Mouse (Mus musculus) G1E-ER4 (cell line): ENCODE data around the gene Ttc30a2. TPM values are rescaled to one million over a fixed set of nuclear protein-coding genes. Genes with fewer than 3 reads are reported as not detected.

Source experiments
- GATA1 ChIP-seq: IDR thresholded peaks from one replicate; pipeline ENCODE4 v1.8.0; 2012; ENCODE audit warnings: low read length, inconsistent platforms
- polyA plus RNA-seq: library from polyadenylated mRNA; stranded (reverse); fragments of >175 nt; gene quantifications from 2 replicates; pipeline ENCODE4 v1.2.3, GENCODE M21; 2012

Ttc30a2 gene
- polyA plus RNA-seq, 1 experiment, result not detected

- no peak for TF ChIP-seq GATA1
Measured at GRCm38 (mm10) chr2:75938117-75939063, 39.6 kb downstream of the Ttc30a2 start, which contains the start of gene Ttc30b. TSS of gene Ttc30b (minus strand) at chr2:75938585.

GRCm38 (mm10) chr2:75933541-75933940 lies 44.4 kb downstream of the Ttc30a2 start:
- no peak for TF ChIP-seq GATA1

GRCm38 (mm10) chr2:75930941-75931340 lies 47.0 kb downstream of the Ttc30a2 start:
- no peak for TF ChIP-seq GATA1

- TF ChIP-seq GATA1, result no peak
Measured at GRCm38 (mm10) chr2:75929786-75930444, 48.1 kb downstream of the Ttc30a2 start.

- TF ChIP-seq GATA1, result no peak
Measured at GRCm38 (mm10) chr2:75929141-75929540, 48.8 kb downstream of the Ttc30a2 start.

GRCm38 (mm10) chr2:75928011-75928410 lies 50.0 kb downstream of the Ttc30a2 start:
- no peak for TF ChIP-seq GATA1

GRCm38 (mm10) chr2:75926061-75926460 lies 51.9 kb downstream of the Ttc30a2 start:
- no peak for TF ChIP-seq GATA1

Other genes with a start within 250 kb of the Ttc30a2 start
- gene Agps, start 146.0 kb downstream of the Ttc30a2 start, polyA plus RNA-seq, result 9.3 and 13.2 TPM in 2 replicates
- 0.58 and 0.72 TPM in 2 replicates for gene Ttc30b, start 39.6 kb downstream of the Ttc30a2 start, polyA plus RNA-seq
- gene Ttc30a1, start 3.8 kb upstream of the Ttc30a2 start, polyA plus RNA-seq, result not detected in 2 replicates